Mouse (Mus musculus) spleen, postnatal 14 days (tissue): ENCODE measurements at regions not wholly inside any gene's neighbourhood (a gene's known extent, or its start where the extent isn't known, plus 50 kb on each side); places are given as distances from the start of the nearest gene placed in this dataset.
"Not testable (repeated sequence)": the region's sequence is repeated elsewhere in the genome, so short reads cannot be mapped to it uniquely, and the experiment has no call there.

Experiments
- DNase-seq, 2 experiments: peaks; one replicate each; pipeline ENCODE4 v3.0.0; 2021 to 2022; ENCODE audit warnings: low spot score in 2 of 2

DNA sequence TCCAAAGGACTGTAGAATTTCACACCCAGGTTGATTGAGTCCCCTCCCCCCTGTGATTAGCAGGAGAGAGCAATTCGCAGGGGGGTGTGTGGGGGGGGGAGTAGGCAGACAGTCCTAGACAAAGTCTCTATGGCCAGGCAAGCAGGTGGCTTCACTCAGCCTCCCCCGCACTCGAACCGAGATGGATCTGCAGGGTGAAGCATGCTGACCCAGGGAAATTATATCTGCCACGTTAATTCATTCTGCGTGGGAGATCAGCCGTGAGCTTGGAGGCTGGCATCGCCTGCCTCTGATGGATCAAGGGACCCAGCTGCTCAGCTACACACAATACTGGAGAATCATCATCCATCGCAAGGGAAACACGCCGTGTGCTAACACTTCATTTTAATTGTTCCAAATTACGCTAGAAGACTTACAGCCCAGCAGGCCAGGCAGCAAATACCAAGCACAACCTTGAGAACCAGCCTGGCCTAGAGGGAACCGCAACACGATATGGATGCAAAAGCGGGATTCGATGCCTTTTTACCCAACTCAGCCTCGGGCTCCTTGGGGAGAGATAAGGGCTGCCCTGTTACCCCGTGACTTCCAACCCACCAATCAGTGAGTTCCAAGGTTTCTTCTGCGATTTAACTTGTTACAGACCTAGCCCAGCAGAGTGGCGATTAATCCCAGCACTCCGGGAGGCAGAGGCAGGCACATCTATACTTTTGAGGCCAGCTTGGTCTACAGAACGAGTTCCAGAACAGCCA lies 137.7 kb upstream of the Top1 start:
- no peak for DNase-seq

DNA sequence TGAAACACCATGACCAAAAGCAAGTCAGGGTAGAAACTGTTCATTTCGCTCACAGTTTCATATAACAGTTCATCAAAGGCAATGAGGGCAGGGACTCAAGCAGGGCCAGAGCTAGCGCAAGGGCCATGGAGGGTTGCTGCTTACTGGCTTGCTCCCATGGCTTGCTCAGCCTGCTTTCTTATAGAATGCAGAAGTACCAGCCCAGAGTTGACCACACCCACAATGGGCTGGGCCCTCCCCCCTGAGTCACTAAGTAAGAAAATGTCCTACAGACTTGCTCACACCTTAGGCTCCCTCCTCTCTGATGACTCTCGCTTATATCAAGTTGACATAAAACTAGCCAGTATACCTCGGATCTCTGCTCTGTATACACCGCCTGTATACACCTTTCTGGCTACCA lies 135.5 kb upstream of the Top1 start:
- DNase-seq, result no peak

DNA sequence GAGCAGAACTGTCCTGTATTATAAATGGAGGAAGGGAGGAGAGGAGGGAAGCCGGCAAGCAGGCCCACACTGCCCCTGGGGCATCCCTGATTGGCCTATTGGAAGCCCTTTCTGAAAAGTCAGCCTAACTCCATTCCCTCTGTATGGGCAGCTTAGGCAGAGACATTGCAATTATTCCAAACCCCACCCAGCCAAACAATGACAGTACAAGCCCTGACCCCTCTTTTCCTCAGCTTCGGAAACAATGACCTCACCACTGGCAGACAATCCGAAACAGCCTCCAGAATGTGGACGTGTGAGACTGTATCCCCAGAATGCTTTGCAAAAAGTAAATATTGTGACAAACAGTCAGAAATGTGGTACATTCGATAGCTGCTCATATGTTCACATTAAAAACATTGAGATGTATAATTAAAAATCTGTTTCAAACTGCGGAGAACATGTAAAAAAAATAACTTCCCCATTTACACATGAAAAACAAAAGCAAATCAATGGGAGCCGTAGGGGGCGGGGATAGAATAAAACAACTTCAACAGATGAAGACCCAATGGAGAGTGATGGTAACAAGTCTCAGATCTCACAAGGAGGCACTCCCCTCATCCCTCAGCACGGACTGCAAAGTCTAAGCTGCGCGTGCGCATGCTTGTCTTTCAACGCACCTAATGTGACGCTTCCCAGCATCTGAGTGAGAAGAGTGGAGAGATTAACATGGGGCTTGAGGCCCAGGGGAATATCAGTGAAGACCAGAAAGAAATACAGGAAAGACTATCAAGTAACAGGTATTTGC lies 134.9 kb upstream of the Top1 start:
- DNase-seq, result no peak

DNA sequence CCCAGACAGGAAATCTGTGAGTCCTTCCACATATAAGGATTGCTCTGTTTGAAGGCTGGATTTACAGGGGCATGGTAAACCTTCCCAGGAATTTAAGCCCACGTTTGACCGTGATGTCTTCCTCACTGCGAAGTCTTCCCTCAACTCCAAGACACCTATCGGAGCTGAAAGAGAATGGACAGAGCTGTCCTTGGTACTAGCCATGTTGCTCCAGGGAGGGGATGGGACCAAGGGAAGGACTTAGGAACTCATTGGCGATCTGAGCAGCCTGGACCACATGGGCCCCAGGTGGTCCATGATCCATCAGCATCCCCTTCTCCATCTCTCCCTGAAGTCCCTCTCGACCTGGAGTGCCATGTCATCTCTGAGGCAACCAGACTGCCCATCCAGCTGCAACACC lies 130.1 kb upstream of the Top1 start:
- DNase-seq, result no peak

DNA sequence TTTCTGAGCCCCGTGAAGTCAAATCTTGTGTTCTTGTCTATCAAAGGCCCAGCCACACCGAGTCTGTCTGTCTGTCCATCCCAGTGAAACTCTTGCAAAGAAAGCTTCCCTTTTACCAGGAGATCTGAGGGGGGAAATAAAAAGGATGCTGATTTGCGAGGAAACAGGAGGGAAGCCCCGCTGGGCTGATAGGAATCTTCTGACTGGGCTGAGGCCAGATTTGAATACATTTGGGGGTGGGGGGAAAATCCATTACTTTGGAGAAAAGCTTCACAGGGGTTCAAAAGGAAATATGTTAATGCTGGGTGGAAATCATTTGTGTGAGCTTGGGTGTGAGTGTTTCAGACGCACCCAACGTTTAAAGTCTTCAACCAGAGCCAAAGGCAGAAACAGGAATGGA lies 129.2 kb upstream of the Top1 start:
- DNase-seq, result no peak

DNA sequence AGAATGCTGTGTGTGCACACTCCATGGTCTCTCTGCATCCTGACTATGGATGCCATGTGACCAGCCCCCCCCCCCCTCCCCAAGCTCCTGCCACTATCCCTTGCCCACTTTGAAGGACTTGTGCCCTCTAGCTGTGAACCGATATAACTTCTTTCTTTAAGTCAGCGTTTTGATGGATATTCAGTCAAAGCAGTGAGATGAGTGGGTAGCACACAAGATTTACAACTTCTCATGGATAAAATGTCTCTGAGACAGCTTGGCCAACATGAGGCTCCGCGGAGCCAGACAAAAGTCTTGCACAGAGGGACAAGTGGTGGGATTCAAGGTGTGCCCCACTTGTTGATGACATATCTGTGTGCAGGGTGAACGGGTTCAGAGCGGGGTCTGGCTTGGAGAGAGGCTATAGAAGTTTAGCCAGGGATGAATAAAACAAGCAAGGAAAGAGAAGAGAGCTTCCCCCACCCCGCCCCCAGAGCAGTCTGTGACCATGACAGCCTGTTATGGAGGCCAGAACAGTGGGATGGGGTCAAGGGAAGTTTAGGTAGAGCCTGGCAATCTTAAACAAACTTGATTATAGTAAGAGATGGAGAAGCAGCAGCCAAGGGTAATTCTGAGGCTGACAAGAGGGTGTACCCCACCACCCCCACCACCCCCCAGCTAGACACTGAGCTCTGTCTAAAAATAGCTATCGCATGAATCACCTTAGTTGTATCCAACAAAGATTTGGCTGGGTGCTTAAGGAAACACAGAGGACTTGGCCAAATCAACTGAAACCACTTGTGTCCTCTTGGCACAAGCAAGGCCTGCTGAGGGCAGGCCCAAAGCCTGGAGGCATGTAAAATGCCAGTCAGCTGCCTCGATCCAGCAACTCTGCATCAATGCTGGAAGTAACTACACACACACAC lies 120.1 kb upstream of the Top1 start:
- no peak for DNase-seq

DNA sequence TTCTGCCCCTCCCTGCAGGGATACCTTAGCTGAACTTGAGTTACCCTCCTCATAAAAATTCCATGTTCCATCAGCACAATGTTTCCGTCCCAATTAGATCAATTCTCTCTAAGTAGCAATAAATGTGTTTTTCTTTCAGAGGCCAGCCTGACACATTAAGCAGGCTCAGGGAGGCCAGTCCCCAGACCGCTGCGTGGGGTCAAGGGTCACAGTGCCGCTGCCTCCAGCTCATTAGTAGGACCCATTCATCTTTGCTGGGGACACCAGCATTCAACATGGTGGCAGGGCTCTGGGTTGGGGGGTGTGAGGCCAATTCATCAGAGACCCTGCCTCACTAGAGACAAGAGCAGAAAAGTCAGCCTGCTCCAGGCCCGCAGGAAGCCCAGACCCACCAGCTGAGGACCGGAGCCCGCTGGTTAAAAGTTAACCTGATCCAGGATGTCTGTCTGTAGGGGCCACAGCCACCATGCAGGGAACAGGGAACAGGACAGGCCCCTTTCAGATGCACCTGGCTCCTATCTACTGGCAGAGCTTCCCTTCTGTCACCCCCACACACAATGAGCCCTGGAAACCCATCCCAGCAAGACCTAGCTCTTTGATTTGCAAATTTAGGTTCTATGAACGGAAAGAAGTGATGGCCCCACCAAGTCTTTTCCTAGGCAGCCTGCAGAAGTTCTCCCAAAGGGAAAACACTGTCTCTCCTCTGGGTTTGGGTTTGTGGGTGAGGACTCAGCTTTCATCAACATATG lies 119.1 kb upstream of the Top1 start:
- DNase-seq, result no peak

DNA sequence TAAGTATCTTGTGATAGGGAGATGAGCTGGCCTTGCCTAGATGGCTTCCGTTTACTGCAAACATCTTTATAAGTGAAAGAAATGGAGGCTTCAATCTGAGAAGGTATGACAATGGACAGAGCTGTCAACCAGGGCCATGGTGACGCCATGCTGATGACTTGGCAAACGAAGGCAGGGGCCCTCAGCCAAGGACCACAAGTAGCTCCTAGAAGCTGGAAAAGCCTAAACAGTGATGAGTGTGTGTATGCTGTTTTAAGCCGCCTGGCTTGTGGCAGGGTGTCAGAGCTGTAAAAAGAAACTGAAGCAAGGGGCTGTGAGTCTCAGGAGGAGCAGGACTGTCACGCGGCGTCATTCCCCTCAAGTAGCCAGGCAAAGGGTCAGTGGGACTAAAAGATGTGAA lies 116.4 kb upstream of the Top1 start:
- DNase-seq, result no peak

DNA sequence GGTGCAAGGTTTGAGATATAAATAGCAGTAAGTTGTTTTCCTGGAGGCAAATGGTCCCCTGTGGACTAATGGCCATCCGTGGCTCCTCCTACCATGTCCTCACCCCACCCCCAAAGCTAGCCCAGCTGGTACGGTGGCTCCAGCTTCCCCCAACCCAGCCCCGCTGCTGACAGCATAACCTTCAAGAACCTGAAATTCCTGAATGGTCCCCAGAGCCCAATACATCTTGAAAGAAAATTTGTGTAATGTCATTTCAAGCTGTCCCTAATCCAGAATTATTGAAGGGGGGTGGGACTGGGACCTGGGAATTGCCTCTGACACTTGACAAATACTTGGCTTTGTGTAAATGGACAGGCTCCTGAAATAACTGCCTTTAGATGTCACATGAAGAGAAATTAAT lies 115.3 kb upstream of the Top1 start:
- no peak for DNase-seq

DNA sequence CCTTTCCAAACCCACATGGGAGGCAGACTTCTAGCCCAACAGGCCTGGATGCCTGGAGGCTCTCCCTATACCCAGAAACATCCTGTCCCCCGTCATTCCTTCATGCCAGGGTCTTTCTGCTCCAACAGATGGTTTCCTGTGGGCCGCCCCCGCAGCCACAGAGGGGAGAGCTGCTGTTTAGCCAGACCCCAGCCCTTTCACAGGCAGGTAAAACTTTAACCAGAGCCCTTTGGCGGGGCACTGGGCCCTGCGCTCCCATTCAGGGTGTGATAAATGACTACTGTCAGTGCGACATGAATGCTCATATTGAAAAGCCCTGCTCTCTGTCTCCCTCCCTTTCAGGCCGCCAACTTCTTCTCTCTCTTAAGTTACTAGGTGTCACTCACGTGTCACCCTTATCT lies 108.4 kb upstream of the Top1 start:
- DNase-seq, result no peak

DNA sequence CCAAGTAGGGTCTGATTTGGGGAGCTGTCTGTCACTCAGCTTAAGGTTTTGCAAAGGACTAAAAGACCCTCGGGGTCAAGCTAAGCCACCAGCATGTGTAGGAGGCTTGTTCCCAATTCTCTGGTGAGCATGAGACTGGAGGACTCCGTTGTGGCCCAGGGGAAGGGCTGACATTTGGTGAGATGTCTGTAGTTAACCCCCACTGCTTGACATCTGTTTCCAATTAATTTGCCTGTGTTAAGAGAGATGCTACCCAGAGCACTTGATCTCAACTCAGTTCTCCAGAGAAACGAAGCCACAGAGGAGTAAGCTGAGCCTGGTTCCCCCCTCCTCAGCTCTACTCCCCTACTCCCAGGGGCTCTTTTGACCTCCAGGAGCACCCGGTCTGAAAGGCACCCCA lies 100.2 kb upstream of the Top1 start:
- DNase-seq, result no peak

DNA sequence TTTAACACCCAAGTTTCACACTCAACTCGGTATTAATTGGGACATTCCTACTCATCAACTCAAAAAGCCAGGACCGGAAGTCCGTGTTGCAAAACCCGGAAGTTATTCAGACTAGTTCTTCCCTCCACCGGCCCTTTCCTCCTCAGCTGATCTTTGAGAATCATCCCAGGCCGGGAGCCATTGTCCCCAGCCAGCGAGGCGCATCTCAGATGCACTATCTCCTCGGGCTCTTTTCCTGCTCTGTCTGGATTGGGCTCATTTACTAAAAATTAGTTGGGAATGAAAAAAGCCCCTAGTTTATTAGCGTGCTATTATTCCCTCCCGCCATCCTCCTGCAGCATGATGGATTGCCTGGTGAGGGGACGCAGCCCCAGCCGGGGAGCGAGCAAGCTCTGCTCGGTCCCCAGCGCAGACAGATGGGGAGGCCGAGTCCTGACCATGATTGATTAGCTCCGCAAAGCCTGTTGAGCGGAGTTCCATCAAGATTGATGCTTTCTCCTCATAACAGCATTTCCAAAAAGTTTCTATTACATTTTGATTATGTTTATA lies 93.5 kb upstream of the Top1 start:
- no peak for DNase-seq

DNA sequence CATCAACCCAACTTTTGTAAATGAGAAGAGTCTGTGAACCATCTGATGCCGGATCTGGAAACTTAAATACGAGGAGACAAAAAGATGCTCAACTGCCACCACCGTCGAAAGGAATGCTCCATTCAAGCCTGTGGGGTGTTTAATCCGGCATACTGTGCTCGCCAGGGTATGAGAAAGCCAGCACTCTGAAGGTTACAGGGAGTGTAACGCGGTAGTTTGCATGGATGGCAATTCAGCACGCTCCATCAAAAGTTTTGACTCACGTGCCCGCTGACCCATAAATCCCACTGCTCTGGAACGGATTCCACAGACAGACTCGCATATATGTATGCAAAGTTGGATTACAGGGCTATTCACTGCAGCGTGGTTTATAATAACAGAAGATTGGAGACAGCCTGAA lies 84.0 kb upstream of the Top1 start:
- no peak for DNase-seq

DNA sequence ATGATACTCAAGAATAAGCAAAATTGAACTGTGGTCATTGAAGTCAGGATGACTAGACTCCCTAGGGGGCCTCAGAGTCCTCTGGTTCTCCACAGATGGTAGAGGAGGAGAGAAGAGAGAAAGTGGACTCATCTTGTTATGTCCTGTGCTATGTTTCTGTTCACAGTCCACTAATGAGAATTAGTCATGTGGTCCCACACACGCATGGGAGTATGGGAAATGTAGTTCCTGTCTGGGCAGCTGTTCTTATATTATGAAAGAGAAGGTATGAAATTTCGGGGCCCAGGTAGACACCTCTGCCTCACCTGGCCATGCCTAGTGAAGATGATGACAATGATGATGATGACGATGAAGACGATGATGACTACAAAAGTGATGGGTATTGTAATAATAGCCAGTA lies 77.9 kb upstream of the Top1 start:
- DNase-seq, result no peak

DNA sequence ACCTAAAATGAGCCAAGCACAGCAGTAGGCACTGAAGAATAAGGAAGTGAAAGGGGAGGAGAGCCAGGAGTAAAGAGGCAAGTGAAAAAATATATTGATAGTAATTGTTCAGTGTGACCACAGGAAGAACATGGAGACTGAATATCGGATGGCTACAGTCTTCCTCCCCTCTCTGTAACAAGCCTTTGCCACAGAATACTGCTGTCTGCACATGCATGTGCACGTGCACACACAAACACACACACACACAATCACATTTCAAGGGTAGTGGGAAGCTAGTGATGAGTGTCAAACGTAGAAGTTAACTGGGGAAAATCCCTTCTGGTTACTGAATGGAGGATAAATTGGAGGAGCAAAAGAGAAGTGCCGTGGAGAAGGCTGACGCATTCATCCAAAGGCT lies 76.2 kb upstream of the Top1 start:
- DNase-seq, result no peak

DNA sequence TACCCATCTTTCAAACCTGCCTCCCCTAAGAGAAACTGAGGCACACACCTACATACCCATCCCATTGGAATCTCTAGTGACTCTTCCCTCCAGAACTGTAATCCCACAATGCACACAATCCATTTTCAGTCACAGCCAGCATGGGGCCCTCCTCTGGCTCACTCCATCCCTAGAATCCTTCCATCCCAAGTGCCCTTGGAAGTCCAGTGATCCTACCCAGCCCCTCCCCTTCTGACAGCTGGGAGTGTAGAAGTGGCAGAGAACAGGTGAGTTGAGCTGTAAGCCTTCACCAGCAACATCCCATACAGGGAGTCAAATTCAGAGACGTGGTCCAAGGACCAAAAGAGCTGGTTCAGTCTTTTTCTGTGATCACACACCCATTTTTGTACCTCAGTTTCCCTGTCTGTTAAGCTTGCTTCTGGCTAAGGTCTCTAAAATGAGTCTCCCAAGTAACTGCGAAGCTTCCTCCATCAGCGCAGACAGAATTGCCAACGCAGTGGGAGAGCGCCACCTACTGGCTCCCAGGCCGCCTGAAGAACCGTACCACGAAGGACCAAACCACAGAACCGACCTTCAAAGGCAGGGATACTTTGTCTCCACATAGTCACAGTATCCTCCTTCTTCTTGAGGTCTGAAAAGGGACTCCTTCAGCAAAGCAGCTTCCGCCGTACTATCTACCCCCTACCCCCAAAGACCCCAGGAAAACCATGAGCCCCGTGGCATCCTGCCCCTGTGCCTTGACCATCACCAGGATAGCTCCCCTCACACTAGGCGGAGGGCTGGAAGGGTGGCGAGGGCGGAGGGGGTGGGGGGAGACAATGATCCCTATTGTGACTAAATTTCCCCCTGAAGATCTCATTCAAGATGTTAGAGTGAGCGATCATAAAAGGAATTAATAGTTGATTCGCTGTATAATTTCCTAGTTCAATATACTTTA lies 67.0 kb upstream of the Top1 start:
- DNase-seq, result peak; percentile 36 to 49

DNA sequence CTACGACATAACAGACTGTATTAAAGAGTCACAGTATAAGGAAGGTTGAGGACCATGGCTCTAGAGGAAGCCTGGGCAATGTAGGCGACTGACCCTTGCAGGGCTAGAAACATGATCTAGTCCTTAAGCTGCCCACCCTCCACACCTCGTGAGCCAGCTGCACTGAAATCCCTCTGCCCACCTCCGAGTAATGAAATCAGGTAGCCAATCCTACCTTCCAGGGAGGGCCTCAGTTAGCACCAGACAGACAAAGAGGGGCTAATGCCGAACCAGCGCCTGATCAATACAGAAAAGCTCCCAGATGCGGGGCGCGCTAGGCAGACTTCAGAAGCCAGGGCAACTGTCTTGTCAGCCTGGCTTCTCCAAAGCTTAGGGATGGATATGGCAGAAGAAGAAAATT lies 65.4 kb upstream of the Top1 start:
- no peak for DNase-seq

DNA sequence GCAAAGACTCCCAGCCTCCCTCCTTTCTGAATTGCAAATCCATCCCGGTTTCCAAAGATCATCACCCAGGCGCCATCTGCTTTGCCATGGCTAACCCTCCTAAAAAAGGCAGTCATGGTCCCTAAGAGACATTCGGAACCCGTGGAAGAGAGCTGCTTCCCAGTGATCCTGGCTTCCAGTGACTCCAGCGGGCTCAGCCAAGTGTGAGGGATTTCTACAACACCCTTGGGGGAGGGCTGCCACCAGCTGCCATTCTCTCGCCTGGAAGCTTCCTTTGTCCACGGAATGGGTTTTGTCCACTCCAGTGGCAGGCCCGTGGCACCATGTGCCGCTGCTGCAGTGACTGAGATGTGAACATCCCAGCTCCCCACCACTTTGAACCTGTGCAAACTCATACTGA lies 64.7 kb upstream of the Top1 start:
- DNase-seq, result no peak

DNA sequence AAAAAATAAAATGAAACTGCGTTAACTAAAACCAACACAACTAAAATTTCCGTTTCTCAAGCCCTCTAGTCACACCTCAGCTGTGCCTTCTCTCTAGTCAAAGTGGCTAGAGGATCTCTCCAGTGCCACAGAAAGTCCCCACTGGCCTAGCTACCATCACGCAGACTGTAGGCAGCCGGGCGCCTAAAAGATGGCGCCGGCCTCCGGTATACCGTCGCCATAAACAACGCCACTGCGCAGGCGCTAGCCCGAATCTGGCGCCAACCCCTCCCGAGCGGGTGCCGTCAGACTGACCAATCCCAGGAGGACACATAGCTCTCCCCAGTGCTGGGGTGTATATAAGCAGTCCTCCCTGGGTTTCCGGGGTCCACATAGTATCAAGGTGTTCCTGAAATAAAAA lies 62.7 kb upstream of the Top1 start:
- not testable (repeated sequence) for DNase-seq

DNA sequence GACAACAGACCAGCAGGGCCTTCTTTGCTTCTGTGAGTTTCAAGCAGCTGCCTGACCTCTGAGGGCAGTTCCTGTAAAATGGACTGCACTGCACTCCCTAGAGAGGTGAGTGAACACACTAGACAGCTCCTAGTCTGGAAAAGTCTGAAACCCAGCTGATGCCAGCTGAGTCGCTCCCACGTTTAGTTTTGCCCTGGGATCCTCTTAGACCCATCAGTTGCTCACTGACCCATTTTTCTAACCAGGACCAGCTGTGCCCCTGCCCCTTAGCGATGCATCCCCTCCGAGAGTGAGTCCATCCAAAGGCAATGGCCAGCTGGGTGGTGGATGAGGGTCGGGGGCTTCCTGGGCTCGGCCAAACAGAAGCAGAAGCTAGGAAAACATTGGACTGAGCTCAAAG lies 62.2 kb upstream of the Top1 start:
- DNase-seq, result no peak
